Mouse (Mus musculus) c-Kit-negative CD71-positive TER-119-positive erythroid progenitor cells, embryonic 14.5 days (primary cell): Measurements from ENCODE around the gene Atad5.
A peak's percentile ranks its signal among the peaks of the same experiment; 100 is the strongest.
"Not testable (repeated sequence)": the region's sequence is repeated elsewhere in the genome, so short reads cannot be mapped to it uniquely, and the experiment has no call there.

Experiments
- DNase-seq: peaks from one replicate; pipeline ENCODE4 v3.0.0-alpha.2; 2013; ENCODE audit warnings: low read depth, low spot score

The Atad5 gene

GRCm38 (mm10) chr11:80088917-80089816 is at the start of gene Atad5:
Atad5 (plus strand) TSS chr11:80089400.
- DNase-seq, result peak; percentile 91

GRCm38 (mm10) chr11:80042615-80043418 is 46.4 kb upstream of the Atad5 start:
- DNase-seq, result peak; percentile 42

- DNase-seq, result no peak
These were observed 45.8 kb upstream of the Atad5 start for GRCm38 (mm10) chr11:80043419-80043817.

GRCm38 (mm10) chr11:80046856-80047255 is 42.3 kb upstream of the Atad5 start:
- DNase-seq, result no peak

GRCm38 (mm10) chr11:80050088-80050487 is 39.1 kb upstream of the Atad5 start:
- DNase-seq, result no peak

- no peak for DNase-seq
These were observed 36.7 kb upstream of the Atad5 start for GRCm38 (mm10) chr11:80052456-80052855.

GRCm38 (mm10) chr11:80053171-80053570 is 36.0 kb upstream of the Atad5 start:
- DNase-seq, result no peak

- no peak for DNase-seq
These were observed 34.5 kb upstream of the Atad5 start for GRCm38 (mm10) chr11:80054659-80055058.

- DNase-seq, result no peak
These were observed 33.1 kb upstream of the Atad5 start for GRCm38 (mm10) chr11:80056141-80056540.

GRCm38 (mm10) chr11:80062159-80062558 is 27.0 kb upstream of the Atad5 start:
- no peak for DNase-seq

GRCm38 (mm10) chr11:80066373-80066772 is 22.8 kb upstream of the Atad5 start:
- not testable (repeated sequence) for DNase-seq

GRCm38 (mm10) chr11:80067558-80067957 is 21.6 kb upstream of the Atad5 start:
- no peak for DNase-seq

- DNase-seq, result no peak
These were observed 19.4 kb upstream of the Atad5 start for GRCm38 (mm10) chr11:80069815-80070214.

- DNase-seq, result no peak
These were observed 18.2 kb upstream of the Atad5 start for GRCm38 (mm10) chr11:80071039-80071438.

- no peak for DNase-seq
These were observed 16.8 kb upstream of the Atad5 start for GRCm38 (mm10) chr11:80072365-80072764.

- no peak for DNase-seq
These were observed 13.5 kb upstream of the Atad5 start for GRCm38 (mm10) chr11:80075608-80076277.

- no peak for DNase-seq
These were observed 11.2 kb upstream of the Atad5 start for GRCm38 (mm10) chr11:80077784-80078545.

- DNase-seq, result no peak
These were observed 10.4 kb upstream of the Atad5 start for GRCm38 (mm10) chr11:80078831-80079230.

- no peak for DNase-seq
These were observed 9.4 kb upstream of the Atad5 start for GRCm38 (mm10) chr11:80079751-80080150.

- no peak for DNase-seq
These were observed 8.8 kb upstream of the Atad5 start for GRCm38 (mm10) chr11:80080381-80080825.
